Mouse (Mus musculus): ENCODE measurements at regions not wholly inside any gene's neighbourhood (a gene's known extent, or its start where the extent isn't known, plus 50 kb on each side); places are given as distances from the start of the nearest gene placed in this dataset.

DNA sequence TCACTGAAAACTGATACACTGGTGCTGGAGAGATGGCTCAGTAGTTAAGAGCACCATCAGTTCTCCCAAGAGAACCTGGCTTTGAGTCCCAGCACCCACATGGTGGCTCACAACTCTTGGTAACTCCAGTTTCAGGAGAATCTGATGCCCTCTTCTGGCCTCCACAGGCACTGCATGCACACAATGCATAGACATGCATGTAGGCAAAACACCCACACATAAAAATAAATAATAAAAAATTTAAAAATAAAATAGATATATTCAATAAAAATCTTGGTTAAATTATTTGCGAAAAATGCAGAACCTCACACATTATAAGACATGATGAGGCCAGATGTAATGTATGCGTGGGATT lies 123.4 kb upstream of the Ccnd2 start:
- TF ChIP-seq CTCF (IDR thresholded peaks at IDR 0.05; ENCODE audit: insufficient read depth, low read depth, low read length) (no peak), POLR2A (IDR thresholded peaks at IDR 0.05; ENCODE audit: insufficient read depth, low read depth, low read length) (no peak)
